Mouse (Mus musculus) cerebellum, adult 2 months (tissue): ENCODE measurements around the gene Vil1.

Source experiments
- CTCF ChIP-seq: fragments of 200-500 bp; IDR thresholded peaks from 2 replicates; pipeline ENCODE4 v1.5.1; 2011; ENCODE audit warnings: low read depth, mild to moderate bottlenecking, control low read depth, low read length, moderate library complexity, borderline replicate concordance; ENCODE audit not compliant: insufficient read depth
- POLR2A ChIP-seq: fragments of 200-500 bp; IDR thresholded peaks from 2 replicates; pipeline ENCODE4 v1.6.1; 2011; ENCODE audit warnings: low read length, control low read depth, borderline replicate concordance; ENCODE audit not compliant: insufficient read depth

GRCm38 (mm10) chr1:74381588-74382021 is 27.6 kb upstream of the Vil1 start:
- TF ChIP-seq POLR2A (no peak), CTCF (no peak)
